Mouse (Mus musculus) C2C12 (cell line): ENCODE results near the gene Mybpc3. TPM values are rescaled to one million over a fixed set of nuclear protein-coding genes. Genes with fewer than 3 reads are reported as not detected.

Source experiments
- H3K27me3 ChIP-seq: one replicate; pipeline ENCODE4 v1.6.1; 2011; ENCODE audit not compliant: control insufficient read depth, insufficient read depth, insufficient read length
- H3K36me3 ChIP-seq: one replicate; pipeline ENCODE4 v1.6.1; 2011; ENCODE audit not compliant: control insufficient read depth, insufficient read depth
- H3K4me3 ChIP-seq: one replicate; pipeline ENCODE4 v1.5.1; 2011; ENCODE audit warnings: mild to moderate bottlenecking, control low read depth; ENCODE audit not compliant: poor library complexity, insufficient read depth, severe bottlenecking
- H3K79me2 ChIP-seq: one replicate; pipeline ENCODE4 v1.6.1; 2011; ENCODE audit not compliant: control insufficient read depth, insufficient read depth
- H3K79me3 ChIP-seq: one replicate; pipeline ENCODE4 v1.6.1; 2011; ENCODE audit warnings: low read depth, control low read depth
- H3ac ChIP-seq: one replicate; pipeline ENCODE3; 2011; ENCODE audit warnings: low read depth; ENCODE audit not compliant: control insufficient read depth, insufficient read length
- CEBPB ChIP-seq: IDR thresholded peaks from one replicate; pipeline ENCODE4 v1.6.1; 2011; ENCODE audit warnings: low read depth, mild to moderate bottlenecking, control low read depth, moderate library complexity
- CTCF ChIP-seq: IDR thresholded peaks from one replicate; pipeline ENCODE4 v1.5.1; 2011; ENCODE audit not compliant: control insufficient read depth, insufficient read depth, insufficient read length
- FOSL1 ChIP-seq: IDR thresholded peaks from one replicate; pipeline ENCODE4 v1.8.0; 2011; ENCODE audit warnings: mild to moderate bottlenecking, low read length; ENCODE audit not compliant: poor library complexity, insufficient read depth, severe bottlenecking
- MAX ChIP-seq: IDR thresholded peaks from one replicate; pipeline ENCODE4 v1.6.1; 2011; ENCODE audit warnings: mild to moderate bottlenecking, control low read depth
- MYOD1 ChIP-seq: IDR thresholded peaks from one replicate; pipeline ENCODE4 v1.6.1; 2011; ENCODE audit warnings: low read depth; ENCODE audit not compliant: control insufficient read depth, insufficient read length
- MYOG ChIP-seq: IDR thresholded peaks from one replicate; pipeline ENCODE4 v1.6.1; 2011; ENCODE audit not compliant: control insufficient read depth, insufficient read length; ENCODE audit errors: extremely low read depth
- USF1 ChIP-seq: IDR thresholded peaks from one replicate; pipeline ENCODE4 v1.6.1; 2011; ENCODE audit warnings: low read depth, mild to moderate bottlenecking, control low read depth, moderate library complexity
- polyA plus RNA-seq: library from polyadenylated mRNA; unstranded; fragments of >200 nt; fragmentation: generic; extraction: Trizol; gene quantifications from one replicate; pipeline ENCODE4 v1.2.1, GENCODE M21; 2012; ENCODE audit warnings: missing spikeins

The Mybpc3 gene
- polyA plus RNA-seq, 1 experiment: not detected

DNA sequence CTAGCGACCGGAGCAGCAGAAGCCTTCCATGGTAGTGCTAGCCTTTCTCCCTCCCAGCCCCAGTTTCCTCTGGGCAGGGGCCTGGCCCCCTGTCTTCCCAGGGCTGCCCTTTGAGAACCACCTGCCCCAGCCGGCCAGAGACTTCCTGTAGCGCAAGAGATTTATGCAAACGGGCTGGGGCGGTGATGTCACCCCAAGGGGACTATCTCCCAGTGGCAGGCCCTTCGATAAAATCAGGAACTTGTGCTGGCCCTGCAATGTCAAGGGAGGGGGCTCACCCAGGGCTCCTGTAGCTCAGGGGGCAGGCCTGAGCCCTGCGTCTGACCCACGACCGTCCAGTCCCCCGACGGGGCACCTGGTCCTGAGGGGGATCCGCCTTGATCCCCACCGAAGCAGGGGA lies 21.4 kb upstream of the Mybpc3 start:
- Histone ChIP-seq H3K36me3 (no peaks in the 10 kb centered on the region), H3K79me3 (no peaks in the 10 kb centered on the region), H3K27me3 (no peaks in the 10 kb centered on the region), H3K4me3 (no peak overlapping the region), H3K79me2 (no peaks in the 10 kb centered on the region), H3ac (no peak overlapping the region)
- TF ChIP-seq MYOG (no peak), MYOD1 (no peak), FOSL1 (no peak), CEBPB (no peak), CTCF (no peak), MAX (no peak), USF1 (no peak)

DNA sequence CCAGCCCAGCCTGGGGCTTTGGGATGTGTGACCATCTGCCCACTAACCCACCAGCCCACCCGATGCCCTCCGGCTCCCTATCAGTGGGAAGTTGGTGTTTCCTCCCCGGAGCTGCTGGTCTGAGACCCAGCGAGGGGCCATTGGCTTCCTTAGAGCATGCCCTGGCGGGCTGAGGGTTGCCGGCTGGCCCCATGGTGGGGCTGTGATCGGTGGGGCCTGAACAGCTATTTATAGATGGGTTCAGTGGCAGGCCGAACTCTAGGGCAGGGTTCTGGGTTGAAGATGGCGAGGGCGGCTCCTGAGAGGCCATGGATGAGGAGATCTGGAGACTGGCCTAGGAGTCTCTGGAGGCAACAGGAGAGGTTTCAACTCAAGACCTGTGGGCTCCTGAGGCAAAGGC lies 20.9 kb upstream of the Mybpc3 start:
- H3K4me3 ChIP-seq: no peak overlapping the region
- no peaks in the 10 kb centered on the region for H3K79me2 ChIP-seq
- no peak overlapping the region for H3ac ChIP-seq
- H3K36me3 ChIP-seq: no peaks in the 10 kb centered on the region
- H3K27me3 ChIP-seq: no peaks in the 10 kb centered on the region
- no peaks in the 10 kb centered on the region for H3K79me3 ChIP-seq
- TF ChIP-seq FOSL1 (no peak), CTCF (no peak), MYOD1 (no peak), MYOG (no peak), USF1 (no peak), MAX (no peak), CEBPB (no peak)

- TF ChIP-seq CEBPB (peak; percentile 45), MYOG (no peak)
- Histone ChIP-seq H3K27me3 (no peaks in the 10 kb centered on the region), H3ac (no peak overlapping the region), H3K4me3 (no peak overlapping the region), H3K79me2 (no peaks in the 10 kb centered on the region), H3K79me3 (no peaks in the 10 kb centered on the region), H3K36me3 (no peaks in the 10 kb centered on the region)
Measured at GRCm38 (mm10) chr2:91098156-91098555, 19.8 kb upstream of the Mybpc3 start.

DNA sequence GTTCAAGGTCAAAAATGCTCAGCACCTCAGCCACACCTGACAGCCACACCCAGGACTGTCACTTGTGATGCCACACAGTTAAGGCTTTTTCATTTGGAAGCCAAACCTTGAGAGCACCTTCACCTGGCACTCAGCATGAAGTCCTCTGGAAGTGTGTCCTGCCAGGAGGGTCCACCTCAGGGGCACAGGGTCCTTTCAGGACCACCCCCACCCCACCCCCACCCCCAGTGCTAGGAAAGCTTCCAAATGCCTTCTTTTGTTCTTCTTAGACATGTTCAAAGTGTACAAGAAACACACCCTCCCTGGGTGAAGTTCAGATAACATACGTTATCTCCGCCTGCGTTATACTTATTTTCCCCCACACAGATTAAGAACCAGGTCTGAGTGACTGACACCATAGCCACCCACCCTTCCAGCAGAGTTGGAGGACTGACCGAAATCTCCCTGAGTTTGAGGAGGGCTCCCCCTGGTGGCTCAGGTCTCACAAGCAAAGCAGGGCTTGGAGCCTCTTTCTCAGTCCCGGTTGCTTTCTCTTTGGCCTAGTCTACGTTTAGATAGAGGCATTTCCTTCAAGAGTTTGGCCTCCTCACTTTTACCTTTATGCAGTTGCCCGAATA lies 16.7 kb upstream of the Mybpc3 start:
- Histone ChIP-seq H3K36me3 (no peaks in the 10 kb centered on the region), H3K79me3 (no peaks in the 10 kb centered on the region), H3ac (no peak overlapping the region), H3K4me3 (no peak overlapping the region), H3K79me2 (no peaks in the 10 kb centered on the region), H3K27me3 (no peaks in the 10 kb centered on the region)
- TF ChIP-seq CTCF (peak; percentile 80), MYOG (no peak)

GRCm38 (mm10) chr2:91108156-91108555 lies 9.8 kb upstream of the Mybpc3 start:
- no peak overlapping the region for H3K4me3 ChIP-seq
- no peaks in the 10 kb centered on the region for H3K79me3 ChIP-seq
- TF ChIP-seq MAX: no peak
- no peak for TF ChIP-seq MYOG
- no peak for TF ChIP-seq FOSL1
- no peak for TF ChIP-seq MYOD1
- no peak for TF ChIP-seq USF1
- TF ChIP-seq CTCF: no peak
- no peak for TF ChIP-seq CEBPB
- H3K79me2 ChIP-seq: no peaks in the 10 kb centered on the region
- H3ac ChIP-seq: no peak overlapping the region
- no peaks in the 10 kb centered on the region for H3K36me3 ChIP-seq
- H3K27me3 ChIP-seq: peaks cover 3% of the 10 kb centered on the region

DNA sequence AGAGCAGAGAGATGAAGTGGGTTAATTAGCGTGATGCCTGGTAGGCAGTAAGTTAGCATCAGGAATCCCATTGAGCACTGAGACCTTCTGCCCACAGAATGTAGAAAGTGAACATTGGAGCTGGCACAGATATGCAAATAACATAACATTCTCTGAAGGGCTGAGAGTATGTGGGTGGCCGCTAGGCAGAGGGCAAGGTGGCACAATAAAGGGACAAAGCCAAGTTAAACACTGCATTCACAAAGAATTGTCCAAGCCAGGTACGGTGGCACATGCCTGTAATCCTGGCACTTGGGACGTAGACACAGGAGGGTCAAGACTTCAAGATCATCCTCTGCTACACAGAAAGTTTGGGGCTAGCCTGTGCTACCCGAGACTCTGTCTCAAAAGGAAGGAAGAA lies 8.7 kb upstream of the Mybpc3 start:
- TF ChIP-seq FOSL1 (no peak), MYOD1 (no peak), CEBPB (no peak), MYOG (no peak), USF1 (no peak), MAX (no peak), CTCF (no peak)
- H3ac ChIP-seq: no peak overlapping the region
- no peaks in the 10 kb centered on the region for H3K79me3 ChIP-seq
- no peak overlapping the region for H3K4me3 ChIP-seq
- peaks cover 3% of the 10 kb centered on the region for H3K27me3 ChIP-seq
- H3K79me2 ChIP-seq: no peaks in the 10 kb centered on the region
- no peaks in the 10 kb centered on the region for H3K36me3 ChIP-seq
